Mouse (Mus musculus): ENCODE results near the gene Figla. TPM values are rescaled to one million over a fixed set of nuclear protein-coding genes. Genes with fewer than 3 reads are reported as not detected.
"Not testable (repeated sequence)": the region's sequence is repeated elsewhere in the genome, so short reads cannot be mapped to it uniquely, and the experiment has no call there.

Figla gene
- polyA plus RNA-seq, 1 experiment from 2014 or later = not detected

- no peaks in the 10 kb centered on the region for H3K4me1 ChIP-seq (ENCODE audit: control insufficient read depth, insufficient read depth, low read length)
- H3K9me3 ChIP-seq (ENCODE audit: control insufficient read depth, low read depth, low read length) = no peaks in the 10 kb centered on the region
- no peaks in the 10 kb centered on the region for H3K27me3 ChIP-seq (ENCODE audit: control insufficient read depth, insufficient read depth, low read length)
- H3K9ac ChIP-seq (replicated peaks; ENCODE audit: low read depth, low read length) = no peak overlapping the region
- no peak overlapping the region for H3K4me3 ChIP-seq (ENCODE audit: low read depth, low read length)
- no peak overlapping the region for H3K4me2 ChIP-seq (replicated peaks; ENCODE audit: low read depth, low read length)
- H3K36me3 ChIP-seq (ENCODE audit: control insufficient read depth, insufficient read depth, low read length) = no peaks in the 10 kb centered on the region
- no peak overlapping the region for H3K27ac ChIP-seq (ENCODE audit: low read length)
- ATAC-seq (ENCODE audit: insufficient number of reproducible peaks, insufficient read depth, low FRiP score, low read depth) = no peak
- 81% methylated on average over 8 of the region's 8 CpGs for WGBS
Observed at GRCm38 (mm10) chr6:85984351-85984750, 31.6 kb upstream of the Figla start.

- H3K27me3 ChIP-seq (ENCODE audit: control insufficient read depth, insufficient read depth, low read length); H3K9me3 ChIP-seq (ENCODE audit: control insufficient read depth, low read depth, low read length); H3K27ac ChIP-seq (ENCODE audit: low read length); H3K4me2 ChIP-seq (replicated peaks; ENCODE audit: low read depth, low read length); ATAC-seq (ENCODE audit: insufficient number of reproducible peaks, insufficient read depth, low FRiP score, low read depth); H3K4me3 ChIP-seq (ENCODE audit: low read depth, low read length); H3K4me1 ChIP-seq (ENCODE audit: control insufficient read depth, insufficient read depth, low read length); H3K36me3 ChIP-seq (ENCODE audit: control insufficient read depth, insufficient read depth, low read length); H3K9ac ChIP-seq (replicated peaks; ENCODE audit: low read depth, low read length): not testable (repeated sequence)
- 74% methylated on average over 5 of the region's 5 CpGs for WGBS
Observed at GRCm38 (mm10) chr6:85989570-85989969, 26.4 kb upstream of the Figla start.

- not testable (repeated sequence) for H3K9ac ChIP-seq (replicated peaks; ENCODE audit: low read depth, low read length); H3K27me3 ChIP-seq (ENCODE audit: control insufficient read depth, insufficient read depth, low read length); H3K4me1 ChIP-seq (ENCODE audit: control insufficient read depth, insufficient read depth, low read length); H3K27ac ChIP-seq (ENCODE audit: low read length); H3K9me3 ChIP-seq (ENCODE audit: control insufficient read depth, low read depth, low read length); H3K36me3 ChIP-seq (ENCODE audit: control insufficient read depth, insufficient read depth, low read length); ATAC-seq (ENCODE audit: insufficient number of reproducible peaks, insufficient read depth, low FRiP score, low read depth); H3K4me2 ChIP-seq (replicated peaks; ENCODE audit: low read depth, low read length); H3K4me3 ChIP-seq (ENCODE audit: low read depth, low read length)
- 66% methylated on average over 5 of the region's 5 CpGs for WGBS
Observed at GRCm38 (mm10) chr6:85990774-85991173, 25.2 kb upstream of the Figla start.

- Histone ChIP-seq H3K4me2 (replicated peaks; ENCODE audit: low read depth, low read length) (no peak overlapping the region), H3K4me1 (ENCODE audit: control insufficient read depth, insufficient read depth, low read length) (no peaks in the 10 kb centered on the region), H3K36me3 (ENCODE audit: control insufficient read depth, insufficient read depth, low read length) (no peaks in the 10 kb centered on the region), H3K4me3 (ENCODE audit: low read depth, low read length) (no peak overlapping the region), H3K9ac (replicated peaks; ENCODE audit: low read depth, low read length) (no peak overlapping the region), H3K27me3 (ENCODE audit: control insufficient read depth, insufficient read depth, low read length) (no peaks in the 10 kb centered on the region), H3K9me3 (ENCODE audit: control insufficient read depth, low read depth, low read length) (no peaks in the 10 kb centered on the region), H3K27ac (ENCODE audit: low read length) (no peak overlapping the region)
- no peak for ATAC-seq (ENCODE audit: insufficient number of reproducible peaks, insufficient read depth, low FRiP score, low read depth)
- 71% methylated on average over 18 of the region's 18 CpGs for WGBS
Observed at GRCm38 (mm10) chr6:86003405-86003925, 12.5 kb upstream of the Figla start.

- Histone ChIP-seq H3K9me3 (ENCODE audit: control insufficient read depth, low read depth, low read length) (no peaks in the 10 kb centered on the region), H3K9ac (replicated peaks; ENCODE audit: low read depth, low read length) (no peak overlapping the region), H3K27me3 (ENCODE audit: control insufficient read depth, insufficient read depth, low read length) (no peaks in the 10 kb centered on the region), H3K4me2 (replicated peaks; ENCODE audit: low read depth, low read length) (peak overlapping the region; percentile 29; the same call in 1 of the 2 replicates), H3K36me3 (ENCODE audit: control insufficient read depth, insufficient read depth, low read length) (no peaks in the 10 kb centered on the region), H3K4me1 (ENCODE audit: control insufficient read depth, insufficient read depth, low read length) (no peaks in the 10 kb centered on the region), H3K27ac (ENCODE audit: low read length) (no peak overlapping the region), H3K4me3 (ENCODE audit: low read depth, low read length) (no peak overlapping the region)
- WGBS = 10% methylated on average over 18 of the region's 18 CpGs
- peak; percentile 81 for ATAC-seq (ENCODE audit: insufficient number of reproducible peaks, insufficient read depth, low FRiP score, low read depth)
Observed at GRCm38 (mm10) chr6:86004271-86005148, 11.5 kb upstream of the Figla start.

GRCm38 (mm10) chr6:86009980-86010379 lies 6.0 kb upstream of the Figla start:
- Histone ChIP-seq H3K27me3 (ENCODE audit: control insufficient read depth, insufficient read depth, low read length) (no peaks in the 10 kb centered on the region), H3K36me3 (ENCODE audit: control insufficient read depth, insufficient read depth, low read length) (no peaks in the 10 kb centered on the region), H3K9me3 (ENCODE audit: control insufficient read depth, low read depth, low read length) (no peaks in the 10 kb centered on the region), H3K27ac (ENCODE audit: low read length) (no peak overlapping the region), H3K9ac (replicated peaks; ENCODE audit: low read depth, low read length) (no peak overlapping the region), H3K4me1 (ENCODE audit: control insufficient read depth, insufficient read depth, low read length) (no peaks in the 10 kb centered on the region), H3K4me3 (ENCODE audit: low read depth, low read length) (no peak overlapping the region), H3K4me2 (replicated peaks; ENCODE audit: low read depth, low read length) (no peak overlapping the region)
- WGBS = 34% methylated on average over 4 of the region's 4 CpGs
- ATAC-seq (ENCODE audit: insufficient number of reproducible peaks, insufficient read depth, low FRiP score, low read depth) = peak; percentile 42; the same call in 1 of the 2 replicates

- not testable (repeated sequence) for H3K9ac ChIP-seq (replicated peaks; ENCODE audit: low read depth, low read length); H3K4me2 ChIP-seq (replicated peaks; ENCODE audit: low read depth, low read length); H3K4me3 ChIP-seq (ENCODE audit: low read depth, low read length); H3K36me3 ChIP-seq (ENCODE audit: control insufficient read depth, insufficient read depth, low read length); H3K4me1 ChIP-seq (ENCODE audit: control insufficient read depth, insufficient read depth, low read length); H3K9me3 ChIP-seq (ENCODE audit: control insufficient read depth, low read depth, low read length); ATAC-seq (ENCODE audit: insufficient number of reproducible peaks, insufficient read depth, low FRiP score, low read depth); H3K27me3 ChIP-seq (ENCODE audit: control insufficient read depth, insufficient read depth, low read length); H3K27ac ChIP-seq (ENCODE audit: low read length)
- WGBS = 73% methylated on average over 5 of the region's 5 CpGs
Observed at GRCm38 (mm10) chr6:86014812-86015211, 1.2 kb upstream of the Figla start.

GRCm38 (mm10) chr6:86016793-86017350 lies 901 bp downstream of the Figla start:
- no peaks in the 10 kb centered on the region for H3K4me1 ChIP-seq (ENCODE audit: control insufficient read depth, insufficient read depth, low read length)
- H3K27ac ChIP-seq (ENCODE audit: low read length) = no peak overlapping the region
- no peaks in the 10 kb centered on the region for H3K27me3 ChIP-seq (ENCODE audit: control insufficient read depth, insufficient read depth, low read length)
- no peak overlapping the region for H3K4me3 ChIP-seq (ENCODE audit: low read depth, low read length)
- no peaks in the 10 kb centered on the region for H3K9me3 ChIP-seq (ENCODE audit: control insufficient read depth, low read depth, low read length)
- no peaks in the 10 kb centered on the region for H3K36me3 ChIP-seq (ENCODE audit: control insufficient read depth, insufficient read depth, low read length)
- H3K4me2 ChIP-seq (replicated peaks; ENCODE audit: low read depth, low read length) = no peak overlapping the region
- no peak for ATAC-seq (ENCODE audit: insufficient number of reproducible peaks, insufficient read depth, low FRiP score, low read depth)
- no peak overlapping the region for H3K9ac ChIP-seq (replicated peaks; ENCODE audit: low read depth, low read length)
- WGBS = 82% methylated on average over 23 of the region's 23 CpGs
